Mouse (Mus musculus): Measurements from ENCODE around the gene Satb2. TPM values are rescaled to one million over a fixed set of nuclear protein-coding genes. Genes with fewer than 3 reads are reported as not detected.

The Satb2 gene
- polyA plus RNA-seq, 1 experiment from 2014 or later, result 0.27 TPM

- 89% methylated on average over 9 of the region's 9 CpGs for WGBS
- H3K4me3 ChIP-seq (ENCODE audit: low read depth, low read length), result no peak overlapping the region
- H3K4me2 ChIP-seq, result no peak overlapping the region
- no peaks in the 10 kb centered on the region for H3K4me1 ChIP-seq (replicated peaks; ENCODE audit: control insufficient read depth, insufficient read depth, low read length)
- DNase-seq (ENCODE audit: low spot score) (no peak), ATAC-seq (replicated peaks; ENCODE audit: low FRiP score) (no peak)
- no peak overlapping the region for H3K27ac ChIP-seq (ENCODE audit: low read depth, low read length)
- H3K9ac ChIP-seq (ENCODE audit: low read depth, low read length), result no peak overlapping the region
- no peaks in the 10 kb centered on the region for H3K27me3 ChIP-seq (replicated peaks; ENCODE audit: control insufficient read depth, insufficient read depth, low read length)
- H3K9me3 ChIP-seq (ENCODE audit: control insufficient read depth, low read length), result no peaks in the 10 kb centered on the region
- H3K36me3 ChIP-seq (ENCODE audit: control insufficient read depth, insufficient read depth, low read length), result no peaks in the 10 kb centered on the region
Observed at GRCm38 (mm10) chr1:56846358-56846757, 132.1 kb downstream of the Satb2 start.

GRCm38 (mm10) chr1:56845523-56846118 lies 132.8 kb downstream of the Satb2 start:
- H3K4me2 ChIP-seq, result no peak overlapping the region
- 81% methylated on average over 8 of the region's 8 CpGs for WGBS
- no peak overlapping the region for H3K9ac ChIP-seq (ENCODE audit: low read depth, low read length)
- no peaks in the 10 kb centered on the region for H3K9me3 ChIP-seq (ENCODE audit: control insufficient read depth, low read length)
- H3K4me1 ChIP-seq (replicated peaks; ENCODE audit: control insufficient read depth, insufficient read depth, low read length), result no peaks in the 10 kb centered on the region
- no peaks in the 10 kb centered on the region for H3K36me3 ChIP-seq (ENCODE audit: control insufficient read depth, insufficient read depth, low read length)
- no peak for ATAC-seq (replicated peaks; ENCODE audit: low FRiP score)
- no peak overlapping the region for H3K4me3 ChIP-seq (ENCODE audit: low read depth, low read length)
- no peaks in the 10 kb centered on the region for H3K27me3 ChIP-seq (replicated peaks; ENCODE audit: control insufficient read depth, insufficient read depth, low read length)
- DNase-seq (ENCODE audit: low spot score), result no peak
- no peak overlapping the region for H3K27ac ChIP-seq (ENCODE audit: low read depth, low read length)

DNA sequence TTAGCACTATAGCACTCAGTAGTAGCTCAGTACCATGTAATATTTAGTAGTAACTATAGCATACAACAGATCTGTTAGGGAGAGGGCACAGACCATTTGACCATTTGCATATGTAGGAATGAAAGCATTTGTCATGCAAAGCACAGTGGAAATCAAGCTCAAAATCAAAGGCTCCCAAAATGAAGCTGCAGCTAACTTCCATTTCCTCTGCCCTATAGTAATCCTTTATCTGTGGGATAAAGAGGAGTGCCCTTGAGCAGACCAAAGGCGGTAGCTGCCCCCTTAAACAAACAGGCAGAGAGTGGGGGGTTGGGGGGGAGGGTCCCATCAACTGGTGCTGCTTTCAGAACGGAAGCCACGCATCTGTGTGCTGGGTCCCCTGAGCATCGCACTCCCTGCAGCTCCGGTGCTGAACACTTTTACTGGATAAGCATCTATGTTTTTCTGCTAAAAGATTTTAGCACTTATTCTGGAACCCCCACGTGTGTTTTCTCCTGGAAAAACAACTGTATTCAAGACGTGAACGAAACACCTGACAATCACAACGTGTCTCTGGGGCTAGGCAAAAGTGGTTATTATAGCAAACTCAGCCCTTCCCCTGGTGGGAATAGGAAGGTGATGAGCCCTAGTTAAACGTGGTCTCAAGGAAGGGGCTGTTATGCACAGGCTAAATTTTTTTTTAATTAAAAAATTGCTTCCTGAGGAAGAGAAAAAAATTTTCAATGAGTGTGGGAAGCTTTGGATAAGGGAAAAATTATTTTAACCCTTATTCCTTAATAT lies 133.7 kb downstream of the Satb2 start:
- Histone ChIP-seq H3K4me2 (no peak overlapping the region), H3K4me1 (replicated peaks; ENCODE audit: control insufficient read depth, insufficient read depth, low read length) (no peaks in the 10 kb centered on the region), H3K27ac (ENCODE audit: low read depth, low read length) (no peak overlapping the region), H3K36me3 (ENCODE audit: control insufficient read depth, insufficient read depth, low read length) (no peaks in the 10 kb centered on the region), H3K9ac (ENCODE audit: low read depth, low read length) (no peak overlapping the region), H3K9me3 (ENCODE audit: control insufficient read depth, low read length) (no peaks in the 10 kb centered on the region), H3K27me3 (replicated peaks; ENCODE audit: control insufficient read depth, insufficient read depth, low read length) (no peaks in the 10 kb centered on the region), H3K4me3 (ENCODE audit: low read depth, low read length) (no peak overlapping the region)
- DNase-seq (ENCODE audit: low spot score) (no peak), ATAC-seq (replicated peaks; ENCODE audit: low FRiP score) (no peak)
- 20% methylated on average over 10 of the region's 10 CpGs for WGBS

GRCm38 (mm10) chr1:56838901-56839300 lies 139.5 kb downstream of the Satb2 start:
- DNase-seq (ENCODE audit: low spot score) (no peak), ATAC-seq (replicated peaks; ENCODE audit: low FRiP score) (no peak)

GRCm38 (mm10) chr1:56833984-56834900 lies 144.2 kb downstream of the Satb2 start:
- DNase-seq (ENCODE audit: low spot score), result no peak
- Histone ChIP-seq H3K9ac (ENCODE audit: low read depth, low read length) (no peak overlapping the region), H3K4me2 (no peak overlapping the region), H3K36me3 (ENCODE audit: control insufficient read depth, insufficient read depth, low read length) (no peaks in the 10 kb centered on the region), H3K9me3 (ENCODE audit: control insufficient read depth, low read length) (no peaks in the 10 kb centered on the region), H3K27ac (ENCODE audit: low read depth, low read length) (no peak overlapping the region), H3K27me3 (replicated peaks; ENCODE audit: control insufficient read depth, insufficient read depth, low read length) (no peaks in the 10 kb centered on the region), H3K4me1 (replicated peaks; ENCODE audit: control insufficient read depth, insufficient read depth, low read length) (no peaks in the 10 kb centered on the region), H3K4me3 (ENCODE audit: low read depth, low read length) (no peak overlapping the region)
- no peak for ATAC-seq (replicated peaks; ENCODE audit: low FRiP score)
- 82% methylated on average over 6 of the region's 6 CpGs for WGBS

More at GRCm38 (mm10) chr1:56838901-56839300, 139.5 kb downstream of the Satb2 start:
- no peak overlapping the region for H3K4me3 ChIP-seq (ENCODE audit: low read depth, low read length)
- H3K4me1 ChIP-seq (replicated peaks; ENCODE audit: control insufficient read depth, insufficient read depth, low read length), result no peaks in the 10 kb centered on the region
- H3K9ac ChIP-seq (ENCODE audit: low read depth, low read length), result no peak overlapping the region
- H3K9me3 ChIP-seq (ENCODE audit: control insufficient read depth, low read length), result no peaks in the 10 kb centered on the region
- WGBS, result 44% methylated on average over 1 of the region's 1 CpGs
- H3K36me3 ChIP-seq (ENCODE audit: control insufficient read depth, insufficient read depth, low read length), result no peaks in the 10 kb centered on the region
- no peak overlapping the region for H3K27ac ChIP-seq (ENCODE audit: low read depth, low read length)
- H3K4me2 ChIP-seq, result no peak overlapping the region
- no peaks in the 10 kb centered on the region for H3K27me3 ChIP-seq (replicated peaks; ENCODE audit: control insufficient read depth, insufficient read depth, low read length)

GRCm38 (mm10) chr1:56833307-56833706 lies 145.1 kb downstream of the Satb2 start:
- ATAC-seq (replicated peaks; ENCODE audit: low FRiP score), result no peak
- Histone ChIP-seq H3K9me3 (ENCODE audit: control insufficient read depth, low read length) (no peaks in the 10 kb centered on the region), H3K36me3 (ENCODE audit: control insufficient read depth, insufficient read depth, low read length) (no peaks in the 10 kb centered on the region), H3K4me2 (no peak overlapping the region), H3K4me1 (replicated peaks; ENCODE audit: control insufficient read depth, insufficient read depth, low read length) (no peaks in the 10 kb centered on the region), H3K27ac (ENCODE audit: low read depth, low read length) (no peak overlapping the region), H3K27me3 (replicated peaks; ENCODE audit: control insufficient read depth, insufficient read depth, low read length) (no peaks in the 10 kb centered on the region), H3K4me3 (ENCODE audit: low read depth, low read length) (no peak overlapping the region), H3K9ac (ENCODE audit: low read depth, low read length) (no peak overlapping the region)
- WGBS, result 78% methylated on average over 6 of the region's 6 CpGs
- DNase-seq (ENCODE audit: low spot score), result no peak

DNA sequence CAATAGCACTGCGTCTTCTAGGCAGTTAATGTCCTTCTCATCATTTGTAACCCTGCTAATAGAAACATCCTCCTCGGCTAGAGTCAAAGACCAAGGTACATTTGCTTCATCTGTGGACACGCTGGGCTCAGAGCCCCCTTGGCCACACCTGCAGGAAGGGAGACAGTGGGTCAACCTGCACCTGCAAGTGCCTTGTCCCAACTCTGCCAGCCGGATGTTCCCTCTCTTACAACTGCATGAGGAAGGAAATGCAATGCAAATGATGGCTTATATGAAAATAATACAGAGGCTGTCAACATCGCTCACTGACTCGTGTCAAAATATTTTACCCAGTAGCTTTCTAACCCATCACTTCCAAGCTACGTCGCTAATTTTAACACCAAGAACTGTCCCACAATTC lies 145.7 kb downstream of the Satb2 start:
- H3K9ac ChIP-seq (ENCODE audit: low read depth, low read length), result no peak overlapping the region
- 82% methylated on average over 8 of the region's 8 CpGs for WGBS
- ATAC-seq (replicated peaks; ENCODE audit: low FRiP score), result no peak

DNA sequence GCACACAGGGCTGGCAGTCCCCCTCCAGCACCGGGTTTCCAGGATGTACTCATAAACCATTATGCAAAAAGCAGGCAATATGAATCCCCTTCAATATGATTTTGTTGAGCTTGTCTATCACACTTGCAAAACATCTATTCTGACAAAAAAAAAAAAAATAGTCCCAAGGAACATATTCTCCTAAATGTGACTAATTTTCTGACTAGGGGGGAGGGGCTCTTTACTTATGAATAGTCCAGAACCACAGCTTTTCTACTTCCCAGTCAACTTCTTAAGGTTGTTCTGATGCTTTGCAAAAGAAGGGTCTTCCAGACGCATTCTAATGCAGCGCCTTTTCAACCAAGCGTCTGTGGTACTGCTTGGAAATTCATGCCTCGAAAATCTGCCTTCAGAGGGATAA lies 155.7 kb downstream of the Satb2 start:
- Histone ChIP-seq H3K27ac (ENCODE audit: low read depth, low read length) (no peak overlapping the region), H3K27me3 (replicated peaks; ENCODE audit: control insufficient read depth, insufficient read depth, low read length) (no peaks in the 10 kb centered on the region), H3K4me1 (replicated peaks; ENCODE audit: control insufficient read depth, insufficient read depth, low read length) (no peaks in the 10 kb centered on the region), H3K4me2 (no peak overlapping the region), H3K9ac (ENCODE audit: low read depth, low read length) (no peak overlapping the region), H3K4me3 (ENCODE audit: low read depth, low read length) (no peak overlapping the region), H3K36me3 (ENCODE audit: control insufficient read depth, insufficient read depth, low read length) (no peaks in the 10 kb centered on the region), H3K9me3 (ENCODE audit: control insufficient read depth, low read length) (no peaks in the 10 kb centered on the region)
- no peak for DNase-seq (ENCODE audit: low spot score)
- 86% methylated on average over 5 of the region's 5 CpGs for WGBS
- no peak for ATAC-seq (replicated peaks; ENCODE audit: low FRiP score)

More for the DNA sequence above, 145.7 kb downstream of the Satb2 start:
- Histone ChIP-seq H3K36me3 (ENCODE audit: control insufficient read depth, insufficient read depth, low read length) (no peaks in the 10 kb centered on the region), H3K27me3 (replicated peaks; ENCODE audit: control insufficient read depth, insufficient read depth, low read length) (no peaks in the 10 kb centered on the region), H3K9me3 (ENCODE audit: control insufficient read depth, low read length) (no peaks in the 10 kb centered on the region), H3K4me2 (no peak overlapping the region), H3K4me1 (replicated peaks; ENCODE audit: control insufficient read depth, insufficient read depth, low read length) (no peaks in the 10 kb centered on the region), H3K27ac (ENCODE audit: low read depth, low read length) (no peak overlapping the region), H3K4me3 (ENCODE audit: low read depth, low read length) (no peak overlapping the region)
- DNase-seq (ENCODE audit: low spot score), result no peak

Data from liver, embryonic 11.5 days (tissue).